Mouse (Mus musculus) forebrain, embryonic 11.5 days (tissue): ENCODE measurements around the gene Isoc2a. TPM values are rescaled to one million over a fixed set of nuclear protein-coding genes. Genes with fewer than 3 reads are reported as not detected.

Source experiments
- ATAC-seq: fragments of 200-750 bp; cut with Nextera tagmentation; replicated peaks from 2 replicates; pipeline ENCODE4 v1.8.0; 2017; ENCODE audit warnings: moderate TSS enrichment; ENCODE audit not compliant: low FRiP score
- DNase-seq: peaks from one replicate; pipeline ENCODE4 v3.0.0-alpha.2; 2017; ENCODE audit warnings: low spot score
- H3K27ac ChIP-seq: fragments of 300-500 bp; sonication (generic); 2 replicates; pipeline ENCODE4 v1.5.1; 2014; ENCODE audit warnings: low read depth, low read length
- H3K27me3 ChIP-seq: fragments of 300-500 bp; sonication (generic); 2 replicates; pipeline ENCODE4 v1.6.1; 2014; ENCODE audit warnings: mild to moderate bottlenecking, low read length, mixed read lengths; ENCODE audit not compliant: control insufficient read depth, insufficient read depth
- H3K36me3 ChIP-seq: fragments of 300-500 bp; sonication (generic); 2 replicates; pipeline ENCODE4 v1.6.1; 2014; ENCODE audit warnings: mild to moderate bottlenecking, low read length, moderate library complexity, mixed read lengths; ENCODE audit not compliant: control insufficient read depth, insufficient read depth
- H3K4me1 ChIP-seq: fragments of 300-500 bp; sonication (generic); replicated peaks from 2 replicates; pipeline ENCODE4 v1.6.1; 2014; ENCODE audit warnings: low read length, mixed read lengths; ENCODE audit not compliant: control insufficient read depth, insufficient read depth
- H3K4me2 ChIP-seq: fragments of 300-500 bp; sonication (generic); 2 replicates; pipeline ENCODE4 v1.6.1; 2014; ENCODE audit warnings: low read depth, mild to moderate bottlenecking, low read length, moderate library complexity, mixed read lengths; ENCODE audit not compliant: severe bottlenecking
- H3K4me3 ChIP-seq: fragments of 300-500 bp; sonication (generic); 2 replicates; pipeline ENCODE4 v1.5.1; 2014; ENCODE audit warnings: low read depth, low read length
- H3K9ac ChIP-seq: fragments of 300-500 bp; sonication (generic); 2 replicates; pipeline ENCODE4 v1.6.1; 2014; ENCODE audit warnings: low read length
- H3K9me3 ChIP-seq: fragments of 300-500 bp; sonication (generic); 2 replicates; pipeline ENCODE4 v1.6.1; 2016; ENCODE audit warnings: low read length, mixed read lengths; ENCODE audit not compliant: control insufficient read depth
- WGBS: fragments of 180-500 bp; shearing (Covaris S2); extraction: QIAGEN DNeasy Blood & Tissue Kit; methylation state at CpG from one replicate; pipeline ENCODE4 v1.1.7; 2014; 5-methylcytosine and 5-hydroxymethylcytosine counted together
- polyA plus RNA-seq: library from polyadenylated mRNA; unstranded; fragments of >200 nt; fragmentation: Nextera tagmentation; extraction: Ambion mirVana; gene quantifications from 2 replicates; pipeline ENCODE4 v1.2.1, GENCODE M21; 2014

The Isoc2a gene
- polyA plus RNA-seq, 1 experiment from 2014 or later, result 0.75 TPM

- H3K9me3 ChIP-seq, result no peaks in the 10 kb centered on the region
- no peaks in the 10 kb centered on the region for H3K4me1 ChIP-seq
- no peaks in the 10 kb centered on the region for H3K27me3 ChIP-seq
- H3K4me3 ChIP-seq, result no peak overlapping the region
- H3K27ac ChIP-seq, result no peak overlapping the region
- 85% methylated on average over 12 of the region's 12 CpGs for WGBS
- no peak overlapping the region for H3K4me2 ChIP-seq
- ATAC-seq (no peak), DNase-seq (no peak)
- H3K9ac ChIP-seq, result no peak overlapping the region
- no peaks in the 10 kb centered on the region; the same call in 1 of the 2 replicates for H3K36me3 ChIP-seq
Observed at GRCm38 (mm10) chr7:4933103-4933502, 56.1 kb downstream of the Isoc2a start.

DNA sequence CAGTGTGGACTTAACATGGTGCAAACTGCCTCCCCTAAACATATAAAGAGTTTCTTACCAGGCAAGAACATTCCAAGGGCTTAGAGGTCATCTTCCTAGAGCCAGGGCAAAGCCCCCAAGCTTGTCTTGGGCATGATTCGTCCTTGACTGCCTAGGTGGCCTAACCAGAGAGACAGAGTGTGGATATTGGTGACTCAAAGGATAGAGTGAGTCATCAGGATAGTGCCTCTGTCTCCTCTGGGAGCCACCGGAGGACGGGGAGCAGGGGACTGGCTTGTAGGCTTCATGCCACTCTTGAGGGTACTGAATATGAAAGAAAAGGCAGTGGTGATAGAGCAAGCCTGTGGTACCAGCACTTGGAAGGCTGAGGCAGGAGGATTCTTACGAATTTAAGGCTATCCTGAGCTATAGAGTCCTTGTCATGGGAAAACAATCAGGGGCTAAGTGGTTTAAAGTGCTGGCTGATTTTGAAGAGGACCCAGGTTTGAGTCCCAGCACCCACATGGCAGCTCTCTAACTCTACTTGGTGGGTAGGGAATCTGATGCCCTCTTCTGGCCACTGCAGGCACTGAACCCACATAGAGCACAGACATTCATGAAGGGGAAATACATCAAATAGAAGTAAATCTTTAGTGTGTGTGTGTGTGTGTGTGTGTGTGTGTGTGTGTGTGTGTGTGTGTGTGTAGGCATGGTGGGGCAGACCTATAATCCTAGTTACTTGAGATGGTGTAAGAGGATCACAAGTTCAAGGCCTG lies 57.4 kb downstream of the Isoc2a start:
- Histone ChIP-seq H3K27me3 (no peaks in the 10 kb centered on the region), H3K4me2 (no peak overlapping the region), H3K9me3 (no peaks in the 10 kb centered on the region), H3K4me1 (no peaks in the 10 kb centered on the region), H3K36me3 (no peaks in the 10 kb centered on the region; the same call in 1 of the 2 replicates), H3K27ac (no peak overlapping the region), H3K4me3 (no peak overlapping the region), H3K9ac (no peak overlapping the region)
- 87% methylated on average over 4 of the region's 4 CpGs for WGBS
- DNase-seq, result no peak
- no peak for ATAC-seq

DNA sequence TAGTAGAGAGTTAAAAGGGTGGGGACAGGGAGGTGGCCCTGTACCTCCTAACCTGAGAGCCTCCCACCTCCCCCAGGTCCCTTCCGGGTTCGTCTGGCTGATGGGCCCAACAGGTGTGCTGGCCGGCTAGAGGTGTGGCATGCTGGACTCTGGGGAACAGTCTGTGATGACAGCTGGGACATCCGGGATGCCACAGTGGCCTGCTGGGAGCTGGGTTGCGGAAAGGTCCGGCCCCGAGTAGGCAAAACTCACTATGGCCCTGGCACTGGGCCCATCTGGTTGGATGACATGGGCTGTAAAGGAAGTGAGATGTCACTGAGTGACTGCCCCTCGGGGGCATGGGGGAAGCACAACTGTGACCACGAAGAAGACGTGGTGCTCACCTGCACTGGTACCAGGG lies 59.9 kb downstream of the Isoc2a start:
- no peak overlapping the region for H3K9ac ChIP-seq
- no peak overlapping the region for H3K27ac ChIP-seq
- ATAC-seq (no peak), DNase-seq (no peak)
- H3K4me2 ChIP-seq, result no peak overlapping the region
- H3K4me1 ChIP-seq, result no peaks in the 10 kb centered on the region
- no peaks in the 10 kb centered on the region; the same call in 1 of the 2 replicates for H3K36me3 ChIP-seq
- no peak overlapping the region for H3K4me3 ChIP-seq
- 90% methylated on average over 10 of the region's 10 CpGs for WGBS
- H3K27me3 ChIP-seq, result no peaks in the 10 kb centered on the region
- no peaks in the 10 kb centered on the region for H3K9me3 ChIP-seq

GRCm38 (mm10) chr7:4937392-4937791 lies 60.4 kb downstream of the Isoc2a start:
- ATAC-seq (no peak), DNase-seq (no peak)
- no peak overlapping the region for H3K9ac ChIP-seq
- no peak overlapping the region for H3K4me3 ChIP-seq
- 79% methylated on average over 11 of the region's 11 CpGs for WGBS
- H3K27me3 ChIP-seq, result no peaks in the 10 kb centered on the region
- H3K36me3 ChIP-seq, result no peaks in the 10 kb centered on the region; the same call in 1 of the 2 replicates
- no peaks in the 10 kb centered on the region for H3K9me3 ChIP-seq
- no peak overlapping the region for H3K4me2 ChIP-seq
- H3K4me1 ChIP-seq, result no peaks in the 10 kb centered on the region
- H3K27ac ChIP-seq, result no peak overlapping the region

- H3K4me2 ChIP-seq, result no peak overlapping the region
- 0 out of 2 replicates have a peak, but pooled peaks have one; percentile 26 for ATAC-seq
Observed at GRCm38 (mm10) chr7:4938456-4938855, 61.5 kb downstream of the Isoc2a start.

GRCm38 (mm10) chr7:4940068-4940479 lies 63.1 kb downstream of the Isoc2a start:
- peak; percentile 39; the same call in 1 of the 2 replicates for ATAC-seq

More at GRCm38 (mm10) chr7:4938456-4938855, 61.5 kb downstream of the Isoc2a start:
- 33% methylated on average over 2 of the region's 2 CpGs for WGBS
- H3K9ac ChIP-seq, result no peak overlapping the region
- no peaks in the 10 kb centered on the region for H3K27me3 ChIP-seq
- H3K9me3 ChIP-seq, result no peaks in the 10 kb centered on the region
- DNase-seq, result peak; percentile 85
- no peaks in the 10 kb centered on the region for H3K4me1 ChIP-seq
- H3K4me3 ChIP-seq, result no peak overlapping the region
- no peaks in the 10 kb centered on the region; the same call in 1 of the 2 replicates for H3K36me3 ChIP-seq
- no peak overlapping the region for H3K27ac ChIP-seq

GRCm38 (mm10) chr7:4942673-4943072 lies 65.7 kb downstream of the Isoc2a start:
- Histone ChIP-seq H3K27ac (no peak overlapping the region), H3K27me3 (no peaks in the 10 kb centered on the region), H3K4me3 (no peak overlapping the region), H3K9ac (no peak overlapping the region), H3K9me3 (no peaks in the 10 kb centered on the region), H3K36me3 (no peaks in the 10 kb centered on the region), H3K4me1 (no peaks in the 10 kb centered on the region), H3K4me2 (no peak overlapping the region)
- DNase-seq, result no peak
- 62% methylated on average over 5 of the region's 5 CpGs for WGBS
- ATAC-seq, result no peak

More at GRCm38 (mm10) chr7:4940068-4940479, 63.1 kb downstream of the Isoc2a start:
- Histone ChIP-seq H3K27ac (no peak overlapping the region), H3K4me2 (no peak overlapping the region), H3K9ac (no peak overlapping the region), H3K4me1 (no peaks in the 10 kb centered on the region), H3K4me3 (no peak overlapping the region), H3K27me3 (no peaks in the 10 kb centered on the region), H3K36me3 (no peaks in the 10 kb centered on the region), H3K9me3 (no peaks in the 10 kb centered on the region)
- 22% methylated on average over 9 of the region's 9 CpGs for WGBS
- peak; percentile 90 for DNase-seq

DNA sequence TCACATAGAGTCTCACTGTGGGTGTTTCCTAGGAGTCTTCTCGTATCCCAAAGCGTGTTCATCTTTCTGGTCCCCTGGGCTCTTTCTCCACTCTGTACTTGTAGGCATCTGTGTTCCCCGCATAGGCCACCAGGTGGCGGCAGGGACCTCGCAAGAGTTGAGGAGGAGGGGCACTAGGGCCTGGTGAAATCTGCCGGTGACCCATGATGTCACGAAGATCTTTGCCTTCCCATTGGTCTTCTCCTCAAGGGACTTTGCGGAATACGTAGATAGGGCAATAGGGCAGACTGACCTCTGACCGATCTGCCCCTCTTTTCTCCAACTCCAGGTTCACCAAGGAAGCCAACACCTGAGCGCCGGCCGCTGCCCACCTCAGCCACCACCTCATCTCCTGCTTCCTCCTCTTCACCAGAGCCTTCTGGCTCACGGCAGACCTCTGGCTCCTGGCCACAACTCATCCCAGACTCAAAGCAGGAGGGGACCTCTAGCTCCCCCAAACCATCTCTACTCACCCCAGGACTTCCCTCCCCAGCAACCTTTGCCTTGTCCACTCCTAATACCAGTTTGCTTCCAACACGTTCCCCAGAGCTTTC lies 66.4 kb downstream of the Isoc2a start:
- DNase-seq, result peak; percentile 94
- H3K27me3 ChIP-seq, result no peaks in the 10 kb centered on the region
- no peak overlapping the region for H3K27ac ChIP-seq
- H3K4me2 ChIP-seq, result peak overlapping the region; percentile 29; the same call in 1 of the 2 replicates
- no peaks in the 10 kb centered on the region for H3K4me1 ChIP-seq
- peak; percentile 71 for ATAC-seq
- no peak overlapping the region for H3K9ac ChIP-seq
- 21% methylated on average over 15 of the region's 15 CpGs for WGBS
- H3K4me3 ChIP-seq, result peak overlapping the region; percentile 5; the same call in 1 of the 2 replicates
- H3K36me3 ChIP-seq, result no peaks in the 10 kb centered on the region
- no peaks in the 10 kb centered on the region for H3K9me3 ChIP-seq
